Mouse (Mus musculus) heart, postnatal 0 days (tissue): Measurements from ENCODE around the gene Meis2.

Experiments used
- CTCF ChIP-seq: IDR thresholded peaks from 2 replicates; pipeline ENCODE4 v1.5.1; 2016; ENCODE audit warnings: antibody characterized with exemption, control low read depth, low read depth
- EP300 ChIP-seq: IDR thresholded peaks from 2 replicates; pipeline ENCODE4 v1.6.1; 2016; ENCODE audit warnings: antibody characterized with exemption, low read depth

- no peak for TF ChIP-seq EP300
- no peak for TF ChIP-seq CTCF
Observed at GRCm38 (mm10) chr2:115950645-115951044, 115.0 kb downstream of the Meis2 start.
